Comparison of ENCODE assay signal across 10 mouse cellular contexts in genomic region chr5:64739311-64740261, GRCm38 (mm10).
A peak's percentile ranks its signal among the peaks of the same experiment; 100 is the strongest.
DNase-seq lines count a peak whose midpoint lies in the region; ATAC-seq and TF ChIP-seq lines count a peak whose summit lies in the region.
"Had no signal": no experiment of that assay in that cellular context is flagged by ENCODE, and none has a peak within 500 bp of the region (broad histone marks: within the 10 kb centered on the region; RNA-seq: fewer than 3 reads in every experiment).

No protein-coding gene starts in this region.

- H3K27me3 ChIP-seq in heart, embryonic 10.5 days (ENCODE audit: insufficient read depth, poor library complexity, severe bottlenecking) = no peaks in the 10 kb centered on the region
- H3K27me3 ChIP-seq in limb, embryonic 11.5 days (ENCODE audit: control insufficient read depth, insufficient read depth, low read length) = no peaks in the 10 kb centered on the region
- no peaks in the 10 kb centered on the region for H3K27me3 ChIP-seq in neural tube, embryonic 12.5 days (replicated peaks)
- H3K27me3 ChIP-seq: megakaryocyte, embryonic 14.5 days had no signal

- no peak for TF ChIP-seq CTCF in gastrocnemius, adult 2 months (IDR thresholded peaks at IDR 0.05)

- peak; percentile 81 for ATAC-seq in limb, embryonic 11.5 days (ENCODE audit: insufficient number of reproducible peaks, low FRiP score, low TSS enrichment, low read depth)
- ATAC-seq in neural tube, embryonic 12.5 days (ENCODE audit: low FRiP score, low read depth) = peak; percentile 66

- intact Hi-C loops in gastrocnemius, adult 2 months (cut with DNase I) = no loop called here
- intact Hi-C loops in gastrocnemius, postnatal 36 days (cut with DNase I) = no loop called here

- WGBS in heart, embryonic 10.5 days = 18% methylated on average over 15 of the region's 15 CpGs
- WGBS in limb, embryonic 11.5 days = 12% methylated on average over 15 of the region's 15 CpGs
- 5% methylated on average over 15 of the region's 15 CpGs for WGBS in neural tube, embryonic 12.5 days

- H3K4me2 ChIP-seq in limb, embryonic 11.5 days (ENCODE audit: low read depth, severe bottlenecking) = no peak overlapping the region; the same call in 1 of the 2 replicates
- peak overlapping the region; percentile 42 for H3K4me2 ChIP-seq in neural tube, embryonic 12.5 days (replicated peaks)

- no peak for DNase-seq in gastrocnemius, adult 2 months
- no peak for DNase-seq in gastrocnemius, postnatal 36 days
- no peak for DNase-seq in heart, embryonic 10.5 days (ENCODE audit: low spot score)
- DNase-seq in limb, embryonic 11.5 days (ENCODE audit: low spot score) = peak; percentile 57
- DNase-seq in T-cell, adult 2 months (ENCODE audit: low spot score) = no peak
- DNase-seq in adrenal gland, postnatal 14 days = no peak
- no peak for DNase-seq in cerebellum, postnatal 25 days
- DNase-seq: cerebellum, adult 11-12 months had no signal

- no peak overlapping the region for H3K9ac ChIP-seq in limb, embryonic 11.5 days (ENCODE audit: low read length)
- H3K9ac ChIP-seq in neural tube, embryonic 12.5 days = no peak overlapping the region

- H3K27ac ChIP-seq in gastrocnemius, adult 2 months = 0 out of 2 replicates have a peak overlapping the region, but pooled peaks have one; percentile 40
- peak overlapping the region; percentile 85 for H3K27ac ChIP-seq in heart, embryonic 10.5 days
- peak overlapping the region; percentile 77 for H3K27ac ChIP-seq in limb, embryonic 11.5 days (replicated peaks; ENCODE audit: low read depth, low read length)
- no peak overlapping the region for H3K27ac ChIP-seq in neural tube, embryonic 12.5 days

- no peak overlapping the region for H3K4me3 ChIP-seq in gastrocnemius, adult 2 months
- peak overlapping the region; percentile 27 for H3K4me3 ChIP-seq in heart, embryonic 10.5 days
- H3K4me3 ChIP-seq in limb, embryonic 11.5 days (ENCODE audit: low read depth, low read length) = no peak overlapping the region
- H3K4me3 ChIP-seq in neural tube, embryonic 12.5 days = no peak overlapping the region
- H3K4me3 ChIP-seq: megakaryocyte, embryonic 14.5 days had no signal

- no peaks in the 10 kb centered on the region for H3K9me3 ChIP-seq in heart, embryonic 10.5 days
- H3K9me3 ChIP-seq in limb, embryonic 11.5 days (ENCODE audit: control insufficient read depth, low read length) = no peaks in the 10 kb centered on the region
- H3K9me3 ChIP-seq in neural tube, embryonic 12.5 days = no peaks in the 10 kb centered on the region

- no peaks in the 10 kb centered on the region for H3K36me3 ChIP-seq in heart, embryonic 10.5 days
- H3K36me3 ChIP-seq in limb, embryonic 11.5 days (ENCODE audit: control insufficient read depth, insufficient read depth, low read length) = no peaks in the 10 kb centered on the region
- H3K36me3 ChIP-seq in neural tube, embryonic 12.5 days = no peaks in the 10 kb centered on the region

- peaks cover 26% of the 10 kb centered on the region for H3K4me1 ChIP-seq in heart, embryonic 10.5 days
- H3K4me1 ChIP-seq in limb, embryonic 11.5 days (ENCODE audit: control insufficient read depth, insufficient read depth, low read length) = peaks cover 21% of the 10 kb centered on the region
- peaks cover 23% of the 10 kb centered on the region for H3K4me1 ChIP-seq in neural tube, embryonic 12.5 days
- H3K4me1 ChIP-seq: megakaryocyte, embryonic 14.5 days had no signal
